Mouse (Mus musculus): ENCODE results near the gene Gopc.

GRCm38 (mm10) chr10:52321918-52322317 is 60.0 kb downstream of the Gopc start:
- no peak for TF ChIP-seq CTCF (IDR thresholded peaks at IDR 0.05; ENCODE audit: low read depth, low read length)
- TF ChIP-seq POLR2A (IDR thresholded peaks at IDR 0.05; ENCODE audit: extremely low read depth, insufficient read depth, low read length): no peak

All from liver, adult 2 months (tissue).